Mouse (Mus musculus) cerebellum, adult 8-10 months (tissue): ENCODE data around the gene Ube2s.

Experiments
- DNase-seq: peaks from one replicate; pipeline ENCODE4 v3.0.0; 2022

Ube2s gene

DNA sequence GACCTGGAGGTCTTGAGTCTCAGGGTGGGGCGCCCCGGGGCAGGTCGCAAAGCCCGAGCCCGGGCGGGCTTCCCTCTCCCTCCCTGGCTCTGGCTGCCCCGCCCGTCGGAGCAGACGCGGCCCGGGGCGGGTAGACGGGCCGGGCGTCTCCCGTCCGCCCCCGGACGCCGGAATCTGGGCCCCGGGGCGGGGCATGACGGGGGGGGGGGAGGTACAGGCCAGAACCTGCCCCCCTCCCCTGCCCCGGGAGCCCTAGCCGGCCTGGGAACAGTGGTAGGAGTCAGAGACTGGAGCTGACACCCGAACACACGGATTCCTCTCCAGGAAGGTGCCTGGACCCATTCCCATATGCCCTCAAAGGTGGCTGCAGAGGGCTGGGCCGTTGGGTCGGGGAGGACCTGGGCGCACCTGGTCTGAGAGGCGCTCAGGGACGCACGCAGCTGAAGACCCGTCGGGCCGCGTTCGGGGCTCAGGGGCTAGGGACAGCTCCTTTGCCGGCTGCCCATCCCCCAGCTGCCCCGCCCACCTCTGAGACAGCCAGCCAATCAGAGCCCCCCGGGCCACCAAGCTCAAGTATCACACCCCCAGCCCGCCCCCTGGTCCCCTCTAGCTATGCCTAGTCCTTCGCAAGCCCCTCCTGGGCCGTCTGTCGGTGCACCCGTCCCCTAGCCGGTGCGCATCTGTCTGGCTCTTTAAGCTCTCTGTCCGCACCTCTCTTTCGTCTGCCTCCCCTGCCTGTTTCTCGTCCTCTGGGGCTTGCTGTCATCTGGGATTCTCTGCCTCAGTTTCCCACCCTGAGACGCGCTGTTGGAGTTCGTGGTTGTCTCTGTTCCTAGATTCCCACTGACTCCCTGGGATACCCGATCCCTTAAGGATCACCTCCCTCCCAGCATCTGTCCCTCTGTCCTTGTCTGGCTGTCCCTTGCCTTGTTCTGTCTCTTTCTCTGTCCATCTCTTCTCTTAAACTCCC, 35.2 kb downstream of the Ube2s start:
- no peak for DNase-seq

DNA sequence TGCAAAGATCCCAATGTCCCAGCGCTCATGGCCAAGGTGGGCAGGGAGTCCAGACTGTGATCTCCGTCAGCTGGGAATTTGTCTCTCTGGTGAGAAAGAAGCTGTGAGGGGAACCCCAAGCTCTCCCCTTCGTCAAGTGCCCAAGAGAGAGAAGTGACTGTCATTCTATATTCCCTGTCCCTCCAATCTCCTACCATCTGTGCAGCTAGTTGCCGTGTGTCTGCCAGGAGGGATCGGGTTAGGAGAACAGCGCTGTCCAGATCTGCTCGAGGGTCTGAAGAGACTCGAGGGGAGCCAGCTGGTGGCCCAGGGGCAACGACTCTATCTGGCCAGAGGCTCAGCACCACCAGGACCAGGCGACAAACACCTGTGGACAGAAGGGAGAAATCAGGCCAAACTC, 36.3 kb downstream of the Ube2s start:
- no peak for DNase-seq

DNA sequence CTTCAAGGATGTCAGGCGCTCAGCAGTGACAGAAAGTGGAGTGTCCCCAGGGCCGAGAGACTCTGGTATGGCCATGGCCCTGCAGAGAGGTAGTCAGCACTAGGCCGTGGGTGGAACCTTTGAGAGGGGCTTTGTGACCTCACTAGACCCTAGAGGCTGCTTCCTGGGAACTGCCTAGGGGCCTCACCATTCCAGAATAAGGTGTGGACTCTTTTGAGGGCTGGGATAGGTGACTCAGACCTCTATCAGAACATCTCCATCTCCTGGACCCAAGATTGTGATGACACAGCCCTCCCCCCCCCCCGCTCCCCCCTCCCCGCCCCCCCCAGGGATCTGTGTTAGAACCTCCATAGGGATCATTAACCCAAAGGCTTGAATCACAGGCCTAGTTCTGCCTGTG, 41.2 kb downstream of the Ube2s start, which contains the start of gene Fam71e2:
Gene Fam71e2 (minus strand): TSS at position 101 of the 400 bp plus-strand sequence.
- DNase-seq: no peak

DNA sequence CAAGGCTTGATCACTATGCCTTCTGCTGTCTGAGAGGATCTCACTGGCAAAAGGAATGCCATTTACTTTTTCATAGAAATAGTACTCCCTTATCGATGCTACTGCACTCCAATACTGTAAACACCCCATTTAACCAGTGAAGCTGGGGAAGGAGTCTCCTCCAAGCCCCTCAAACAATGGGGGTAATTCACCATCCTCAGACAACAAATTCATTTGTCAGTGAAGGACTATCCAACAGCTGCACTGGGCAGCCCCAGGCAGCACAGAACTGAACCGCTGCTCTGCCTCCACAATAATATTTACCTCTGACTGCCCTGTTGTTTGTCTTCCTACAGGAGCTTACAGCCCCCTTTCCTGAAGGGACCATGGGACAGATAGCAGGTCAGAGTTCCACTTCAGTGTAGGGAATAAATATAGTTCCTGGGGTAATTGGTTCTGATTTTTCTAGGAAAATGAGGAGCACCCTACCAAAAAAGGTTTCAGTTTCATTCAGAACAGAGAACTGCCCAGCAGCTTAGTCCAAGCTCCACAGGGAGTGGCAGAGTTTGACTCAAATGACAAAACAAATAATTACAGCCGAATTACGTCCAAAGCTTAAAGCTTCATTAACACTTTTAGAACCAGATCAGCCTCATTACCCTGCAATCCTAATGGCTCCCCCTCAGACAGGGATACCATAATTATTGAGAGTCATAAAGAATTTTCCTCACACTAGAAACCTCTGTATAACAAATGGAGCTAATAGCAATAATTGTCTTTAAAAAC, 47.3 kb downstream of the Ube2s start:
- DNase-seq: no peak

DNA sequence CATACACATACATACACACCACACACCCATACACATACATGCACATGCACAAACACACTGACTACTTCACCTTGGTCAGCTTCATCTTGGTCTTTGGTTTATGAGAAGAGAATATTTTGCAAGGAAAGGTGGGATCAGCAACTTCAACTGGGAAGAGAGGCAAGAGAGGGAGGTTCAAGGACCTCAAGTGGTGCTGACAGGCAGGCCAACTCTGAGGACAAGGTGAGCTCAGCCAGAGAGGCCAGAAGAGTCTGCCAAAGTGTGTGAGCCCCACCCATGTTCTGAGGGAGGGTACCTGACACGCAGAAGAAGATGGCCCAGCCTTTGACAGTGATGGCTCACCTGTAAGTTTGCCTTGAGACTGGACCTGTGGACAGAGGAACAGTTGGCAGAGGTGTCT, 52.7 kb downstream of the Ube2s start:
- no peak for DNase-seq

DNA sequence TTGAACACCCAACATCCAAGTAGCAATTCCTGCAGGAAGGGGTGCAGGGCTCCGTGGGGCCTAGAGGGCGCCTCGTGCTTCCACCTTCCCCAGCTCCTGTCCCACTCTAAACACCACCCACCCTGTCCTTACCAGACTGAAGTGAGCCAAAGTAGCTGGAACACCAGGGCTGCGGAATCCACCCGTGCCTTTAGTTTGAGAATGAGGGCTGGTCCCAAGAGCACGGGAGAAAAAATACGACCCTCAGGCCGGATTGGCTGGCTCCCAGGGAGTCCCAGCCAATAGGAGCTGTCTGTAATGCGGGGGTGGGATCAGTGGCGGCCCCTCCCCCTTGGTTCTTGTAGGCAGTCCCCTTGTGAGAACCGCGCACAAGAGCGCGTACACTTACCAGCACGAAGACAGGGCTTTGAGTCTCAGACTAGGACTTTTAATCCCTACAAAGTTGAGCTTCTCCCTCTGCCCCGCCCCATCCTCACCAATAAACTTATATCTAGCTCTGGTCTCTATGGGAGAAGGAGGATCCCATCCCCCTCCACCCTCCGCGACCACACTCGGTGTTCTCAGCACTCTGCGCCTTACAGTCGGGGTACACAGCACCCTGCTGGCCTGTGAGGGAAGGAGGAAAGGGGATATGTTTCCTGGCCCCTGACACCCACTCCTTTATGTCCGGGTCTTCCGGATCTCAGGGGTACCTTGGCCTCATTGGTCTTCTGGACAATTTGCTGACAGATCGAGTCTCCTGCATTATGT, 59.4 kb downstream of the Ube2s start, which contains the start of gene Cox6b2:
Gene Cox6b2 (minus strand): TSS at position 274 of the 750 bp plus-strand sequence.
- DNase-seq: no peak

DNA sequence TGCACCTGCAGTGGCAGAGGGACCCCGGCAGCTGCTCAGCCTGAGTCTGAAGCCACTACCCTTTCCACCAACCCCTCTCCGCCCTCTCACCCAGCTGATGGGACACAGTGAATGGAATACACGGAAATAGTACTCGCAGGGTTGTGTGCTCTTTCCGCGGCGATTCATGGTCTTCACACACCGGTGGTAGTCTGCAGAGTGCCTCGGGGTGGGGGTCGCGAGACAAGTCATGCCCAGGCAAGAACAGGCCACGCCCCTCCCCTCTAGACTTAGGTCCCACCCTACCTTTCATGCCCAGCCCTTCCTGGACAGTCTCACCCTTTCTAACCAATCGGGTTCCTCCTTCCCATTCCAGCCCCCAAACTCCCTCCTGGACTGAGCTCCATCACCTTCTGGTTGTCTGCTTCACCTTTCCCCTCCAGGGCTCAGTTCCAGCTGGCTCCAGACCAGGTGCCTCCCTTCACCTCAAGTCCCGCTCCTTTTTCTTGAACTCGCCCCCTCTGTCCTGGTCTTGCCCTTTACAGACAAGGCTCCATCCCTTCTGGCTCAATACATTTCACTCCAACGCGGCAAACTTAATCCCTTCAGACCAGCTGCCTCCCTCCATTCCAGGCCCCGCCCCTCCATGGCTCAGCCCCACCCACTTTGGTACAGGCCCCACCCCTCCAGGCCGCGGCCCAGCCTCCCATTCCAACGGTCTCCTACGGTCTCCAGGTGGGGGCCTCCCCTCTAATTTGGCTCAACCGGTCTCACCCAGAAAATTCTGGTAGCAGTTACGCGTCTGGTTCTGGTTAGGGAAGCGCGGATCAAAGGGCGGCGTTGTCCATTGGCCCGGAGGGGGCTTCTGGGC, 60.2 kb downstream of the Ube2s start:
- no peak for DNase-seq

DNA sequence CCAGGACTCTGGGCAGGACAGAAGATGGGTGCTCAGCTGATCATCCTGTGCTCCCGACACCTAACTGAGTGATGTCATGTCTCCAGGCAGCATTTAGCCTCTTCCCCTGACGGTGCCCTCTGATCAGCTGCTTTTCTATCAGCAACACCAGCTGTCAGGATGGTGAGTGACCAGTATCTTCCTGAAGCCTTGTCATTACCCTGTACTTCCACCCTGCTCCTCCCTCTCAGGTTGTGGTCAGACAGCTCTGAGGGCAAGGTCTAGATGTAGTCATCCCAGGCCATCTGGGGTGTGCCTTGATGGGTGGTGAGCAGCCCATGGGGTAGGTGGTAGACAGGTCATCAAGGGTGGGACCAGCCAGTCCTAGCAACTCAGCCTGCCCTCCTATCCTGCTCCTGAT, 63.2 kb downstream of the Ube2s start:
- no peak for DNase-seq

DNA sequence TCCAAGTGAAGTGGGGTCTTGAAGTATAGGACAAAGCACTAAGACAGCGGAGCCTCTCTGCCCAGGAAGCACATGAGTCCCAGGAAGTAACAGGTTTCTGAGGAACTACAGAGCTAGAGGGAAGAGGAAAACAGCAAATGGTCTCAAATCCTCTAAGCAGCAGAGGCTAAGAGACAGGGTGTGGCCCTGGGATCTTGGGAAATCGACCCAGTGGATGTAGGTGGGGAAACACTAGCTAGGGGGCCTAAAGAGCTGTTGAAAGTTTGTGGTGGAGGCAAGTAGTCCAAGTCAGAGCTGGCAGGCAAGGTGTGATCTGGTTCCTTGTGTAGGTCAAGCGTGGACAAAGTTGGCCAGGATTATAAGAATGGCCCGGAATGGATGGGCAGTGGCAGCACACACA, 64.1 kb downstream of the Ube2s start:
- no peak for DNase-seq

DNA sequence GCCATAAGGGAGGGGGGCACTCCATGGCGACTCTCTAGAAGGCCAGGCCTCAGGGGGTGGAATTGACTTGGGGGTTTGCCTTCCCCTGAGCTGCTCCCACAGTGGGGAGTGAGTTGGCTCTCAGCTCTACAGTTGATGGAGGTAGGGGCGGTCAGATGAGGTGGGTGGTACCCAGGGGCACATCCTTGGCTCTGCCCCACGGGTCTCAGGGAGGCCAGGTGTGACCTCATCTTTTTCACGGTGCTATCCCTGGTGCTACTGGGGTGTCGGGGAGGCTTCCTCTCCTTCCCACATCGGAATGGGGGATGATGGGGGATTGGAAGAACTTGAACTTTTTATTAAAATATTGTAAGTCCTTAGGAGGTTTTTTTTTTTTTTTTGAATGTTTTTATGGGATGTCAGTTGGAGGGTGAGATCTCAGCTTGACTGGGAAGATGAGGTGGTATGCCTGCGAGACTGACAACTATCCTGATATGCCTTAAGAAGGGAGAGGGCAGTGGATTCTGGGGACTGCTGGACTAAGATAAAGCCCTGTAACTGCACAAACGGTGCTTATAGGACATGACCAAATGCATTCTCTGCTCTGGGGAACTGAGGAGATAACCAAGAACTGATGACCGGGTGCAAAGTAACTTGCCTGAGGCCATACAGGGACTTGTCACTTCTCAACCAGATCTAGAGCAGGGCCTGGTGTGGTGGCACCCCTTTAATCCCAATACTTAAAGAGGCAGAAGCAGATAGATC, 65.1 kb downstream of the Ube2s start:
- DNase-seq: no peak

DNA sequence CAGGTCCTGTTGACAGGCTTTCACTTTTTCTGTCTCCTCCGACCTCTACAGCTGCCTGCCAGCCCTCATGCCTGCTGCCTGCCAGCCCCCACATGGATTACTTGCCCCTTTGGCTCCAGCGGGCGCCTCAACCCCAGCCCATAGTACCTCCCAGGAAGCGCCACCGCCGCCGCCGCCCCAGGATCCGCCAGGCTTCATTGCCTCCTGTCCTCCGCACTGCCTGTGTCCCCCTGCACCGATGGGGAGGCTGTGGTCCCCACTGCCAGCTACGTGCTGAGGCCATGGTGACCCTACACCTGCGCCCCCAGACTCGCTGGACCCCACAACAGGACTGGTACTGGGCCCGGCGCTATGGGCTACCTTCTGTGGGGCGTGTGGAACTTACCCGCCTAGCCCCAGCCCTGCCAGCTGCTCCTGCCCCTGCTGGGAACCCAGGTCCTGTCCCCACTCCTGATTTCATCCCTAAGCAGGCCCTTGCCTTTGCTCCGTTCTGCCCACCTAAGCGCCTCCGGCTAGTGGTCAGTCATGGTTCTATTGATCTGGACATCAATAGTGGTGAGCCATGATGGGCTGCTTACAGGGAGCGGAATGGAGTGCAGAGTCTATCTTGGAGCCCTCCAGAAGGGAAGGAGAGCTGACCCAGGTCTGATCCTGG, 65.9 kb downstream of the Ube2s start:
- no peak for DNase-seq

DNA sequence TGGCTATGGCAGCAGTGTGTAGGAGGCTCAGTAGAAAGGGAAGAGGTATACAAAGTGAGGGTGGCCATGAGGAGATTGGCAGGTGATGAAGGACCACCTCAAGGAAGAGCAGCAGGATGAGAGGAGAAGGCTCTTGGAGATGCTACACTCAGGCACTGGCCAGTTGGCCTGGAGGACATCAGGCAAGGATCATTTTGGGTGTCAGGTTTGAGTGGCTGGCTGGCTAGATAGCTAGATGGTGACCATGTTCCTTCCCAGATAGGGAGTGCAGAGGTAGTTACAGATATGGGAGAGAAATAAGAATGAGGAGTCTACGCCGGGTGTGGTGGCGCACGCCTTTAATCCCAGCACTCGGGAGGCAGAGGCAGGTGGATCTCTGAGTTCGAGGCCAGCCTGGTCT, 67.5 kb downstream of the Ube2s start:
- no peak for DNase-seq
